Mouse (Mus musculus): ENCODE data around the gene Pgap2.

Gene Pgap2

GRCm38 (mm10) chr7:102209756-102210721 is at the start of gene Pgap2, which contains the start of gene Nup98:
Pgap2 (plus strand) TSS chr7:102210208.
Nup98 (minus strand) TSS chr7:102210176.
- DNase-seq (ENCODE audit: low spot score in 2 of 2) = peak; percentile 95 to 97

- DNase-seq (ENCODE audit: low spot score in 2 of 2) = no peak
Measured at GRCm38 (mm10) chr7:102170300-102170699, 39.7 kb upstream of the Pgap2 start.

- no peak for DNase-seq (ENCODE audit: low spot score in 2 of 2)
Measured at GRCm38 (mm10) chr7:102183849-102184248, 26.2 kb upstream of the Pgap2 start.

- no peak for DNase-seq (ENCODE audit: low spot score in 2 of 2)
Measured at GRCm38 (mm10) chr7:102192356-102192755, 17.7 kb upstream of the Pgap2 start.

GRCm38 (mm10) chr7:102200576-102200975 is 9.4 kb upstream of the Pgap2 start:
- no peak for DNase-seq (ENCODE audit: low spot score in 2 of 2)

- no peak for DNase-seq (ENCODE audit: low spot score in 2 of 2)
Measured at GRCm38 (mm10) chr7:102200996-102201785, 8.8 kb upstream of the Pgap2 start.

GRCm38 (mm10) chr7:102204296-102204857 is 5.6 kb upstream of the Pgap2 start:
- no peak for DNase-seq (ENCODE audit: low spot score in 2 of 2)

- no peak for DNase-seq (ENCODE audit: low spot score in 2 of 2)
Measured at GRCm38 (mm10) chr7:102205646-102206045, 4.4 kb upstream of the Pgap2 start.

GRCm38 (mm10) chr7:102208806-102209363 is 1.1 kb upstream of the Pgap2 start:
- no peak for DNase-seq (ENCODE audit: low spot score in 2 of 2)

- DNase-seq (ENCODE audit: low spot score in 2 of 2) = no peak
Measured at GRCm38 (mm10) chr7:102211071-102211470, 1.1 kb downstream of the Pgap2 start.

- no peak for DNase-seq (ENCODE audit: low spot score in 2 of 2)
Measured at GRCm38 (mm10) chr7:102221899-102222298, 11.9 kb downstream of the Pgap2 start.

- no peak for DNase-seq (ENCODE audit: low spot score in 2 of 2)
Measured at GRCm38 (mm10) chr7:102222336-102222735, 12.3 kb downstream of the Pgap2 start.

GRCm38 (mm10) chr7:102222830-102223556 is 13.0 kb downstream of the Pgap2 start:
- peak; percentile 63 to 81 for DNase-seq (ENCODE audit: low spot score in 2 of 2)

- DNase-seq (ENCODE audit: low spot score in 2 of 2) = peak in 1 of 2 experiments; percentile 51
Measured at GRCm38 (mm10) chr7:102223883-102224738, 14.1 kb downstream of the Pgap2 start.

- no peak for DNase-seq (ENCODE audit: low spot score in 2 of 2)
Measured at GRCm38 (mm10) chr7:102226051-102226450, 16.0 kb downstream of the Pgap2 start.

GRCm38 (mm10) chr7:102228049-102228670 is 18.2 kb downstream of the Pgap2 start:
- DNase-seq (ENCODE audit: low spot score in 2 of 2) = no peak

- no peak for DNase-seq (ENCODE audit: low spot score in 2 of 2)
Measured at GRCm38 (mm10) chr7:102229814-102230213, 19.8 kb downstream of the Pgap2 start.

GRCm38 (mm10) chr7:102233059-102233458 is 23.1 kb downstream of the Pgap2 start:
- DNase-seq (ENCODE audit: low spot score in 2 of 2) = no peak

GRCm38 (mm10) chr7:102238686-102239286 is 28.8 kb downstream of the Pgap2 start:
- DNase-seq (ENCODE audit: low spot score in 2 of 2) = no peak

All from urinary bladder, adult 18-20 months (tissue).